Mouse (Mus musculus): ENCODE measurements at regions not wholly inside any gene's neighbourhood (a gene's known extent, or its start where the extent isn't known, plus 50 kb on each side); places are given as distances from the start of the nearest gene placed in this dataset.
"Not testable (repeated sequence)": the region's sequence is repeated elsewhere in the genome, so short reads cannot be mapped to it uniquely, and the experiment has no call there.

DNA sequence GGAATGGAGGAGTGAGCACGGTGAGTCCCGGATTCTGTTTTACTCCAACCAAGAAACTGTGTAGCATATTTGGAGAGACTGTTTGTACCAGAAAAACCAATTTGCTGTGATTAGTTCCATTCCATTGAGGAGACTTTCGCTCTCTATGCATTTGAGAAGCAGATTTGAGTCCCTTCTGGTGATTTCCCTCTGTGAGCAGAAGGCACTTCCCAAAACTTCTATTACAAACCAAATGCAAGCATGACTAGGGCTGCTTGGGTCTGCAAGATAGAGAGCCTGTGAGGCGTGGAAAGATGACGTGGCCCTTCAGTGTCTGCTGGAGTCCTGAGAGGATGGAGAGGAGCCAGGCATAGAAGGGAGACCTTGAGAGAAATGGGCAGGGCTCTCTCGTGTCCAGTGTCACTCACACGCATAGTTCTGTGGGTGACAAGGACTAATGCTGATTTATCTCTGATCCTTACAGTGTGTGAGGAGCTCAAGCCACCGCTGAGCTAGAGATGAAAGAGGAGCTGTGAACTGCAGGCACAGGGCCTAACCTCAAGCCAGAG, 153.7 kb upstream of the Map1b start:
- no peak overlapping the region for H3K4me2 ChIP-seq
- no peak overlapping the region for H3K27ac ChIP-seq
- H3K9ac ChIP-seq = no peak overlapping the region
- H3K27me3 ChIP-seq = no peaks in the 10 kb centered on the region
- 53% methylated on average over 8 of the region's 8 CpGs for WGBS
- 0 out of 2 replicates have a peak, but pooled peaks have one; percentile 22 for ATAC-seq (replicated peaks; ENCODE audit: insufficient number of reproducible peaks, insufficient read depth, low FRiP score, low read depth)
- H3K9me3 ChIP-seq (replicated peaks) = no peaks in the 10 kb centered on the region
- no peaks in the 10 kb centered on the region for H3K36me3 ChIP-seq
- H3K4me1 ChIP-seq (replicated peaks) = peaks cover 11% of the 10 kb centered on the region
- no peak overlapping the region for H3K4me3 ChIP-seq

DNA sequence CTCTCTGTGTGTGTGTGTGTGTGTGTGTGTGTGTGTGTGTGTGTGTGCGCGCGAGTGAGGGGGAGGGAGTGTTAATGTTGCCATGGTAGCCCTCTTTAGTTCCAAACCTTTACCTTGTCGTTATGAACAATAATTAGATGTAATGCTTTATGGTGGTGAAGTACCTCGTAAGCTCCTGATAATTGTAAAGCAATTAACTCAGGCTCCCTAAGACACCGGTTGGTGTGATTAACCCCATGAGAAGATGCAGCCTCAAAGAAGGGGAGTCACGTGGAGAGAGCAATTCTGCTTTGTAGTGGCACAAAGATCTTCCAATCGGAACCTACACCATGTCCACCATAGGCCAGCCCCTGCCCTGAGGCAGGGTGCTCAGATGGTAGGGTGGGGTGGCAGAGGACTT, 152.3 kb upstream of the Map1b start:
- no peak for ATAC-seq (replicated peaks; ENCODE audit: insufficient number of reproducible peaks, insufficient read depth, low FRiP score, low read depth)
- H3K4me2 ChIP-seq = no peak overlapping the region

DNA sequence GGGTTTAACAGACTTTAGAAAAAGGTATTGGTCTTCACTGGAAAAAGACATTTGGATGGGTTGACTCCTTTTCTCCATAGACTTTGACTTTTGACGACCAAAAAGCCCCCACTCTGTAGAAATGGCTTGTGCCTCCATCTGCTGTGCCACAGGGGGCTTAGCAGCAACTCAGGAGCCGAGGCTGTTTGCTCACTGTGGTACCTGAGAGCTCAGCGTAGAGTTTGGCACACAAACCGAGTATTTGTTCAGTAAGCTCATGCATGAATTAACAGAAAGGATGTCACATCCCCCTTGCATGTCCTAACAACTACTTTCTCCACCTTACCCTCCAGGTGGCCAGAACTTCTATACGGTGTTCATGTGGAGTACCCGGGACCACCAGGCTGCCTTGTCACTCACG, 149.7 kb upstream of the Map1b start:
- H3K4me1 ChIP-seq (replicated peaks) = 0 out of 2 replicates have a peak, but pooled peaks cover 4% of the 10 kb centered on the region
- H3K27ac ChIP-seq = no peak overlapping the region
- no peak for ATAC-seq (replicated peaks; ENCODE audit: insufficient number of reproducible peaks, insufficient read depth, low FRiP score, low read depth)
- no peaks in the 10 kb centered on the region for H3K9me3 ChIP-seq (replicated peaks)
- no peak overlapping the region for H3K4me3 ChIP-seq
- H3K9ac ChIP-seq = no peak overlapping the region
- WGBS = 74% methylated on average over 7 of the region's 7 CpGs
- no peaks in the 10 kb centered on the region for H3K27me3 ChIP-seq
- no peak overlapping the region for H3K4me2 ChIP-seq
- H3K36me3 ChIP-seq = no peaks in the 10 kb centered on the region

More for the DNA sequence above, 152.3 kb upstream of the Map1b start:
- Histone ChIP-seq H3K27ac (no peak overlapping the region), H3K4me3 (no peak overlapping the region), H3K9ac (no peak overlapping the region), H3K4me1 (replicated peaks) (peaks cover 11% of the 10 kb centered on the region), H3K36me3 (no peaks in the 10 kb centered on the region), H3K9me3 (replicated peaks) (no peaks in the 10 kb centered on the region), H3K27me3 (no peaks in the 10 kb centered on the region)
- WGBS = 78% methylated on average over 8 of the region's 8 CpGs

DNA sequence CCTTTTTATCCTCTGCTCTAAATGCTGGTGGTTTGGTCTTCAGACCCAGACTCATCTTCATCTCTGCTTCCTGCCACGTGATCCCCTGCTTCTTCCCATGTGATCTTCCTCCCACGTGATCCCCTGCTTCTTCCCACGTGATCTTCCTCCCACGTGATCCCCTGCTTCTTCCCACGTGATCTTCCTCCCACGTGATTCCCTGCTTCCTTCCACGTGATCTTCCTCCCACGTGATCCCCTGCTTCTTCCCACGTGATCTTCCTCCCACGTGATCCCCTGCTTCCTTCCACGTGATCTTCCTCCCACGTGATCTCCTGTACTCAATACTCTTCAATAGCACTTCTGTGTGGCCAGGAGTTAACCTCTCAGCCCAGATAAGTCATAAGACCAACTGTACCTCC, 147.1 kb upstream of the Map1b start:
- H3K4me3 ChIP-seq; H3K27ac ChIP-seq; ATAC-seq (replicated peaks; ENCODE audit: insufficient number of reproducible peaks, insufficient read depth, low FRiP score, low read depth); H3K36me3 ChIP-seq; H3K4me1 ChIP-seq (replicated peaks); H3K4me2 ChIP-seq; H3K9me3 ChIP-seq (replicated peaks); H3K27me3 ChIP-seq; H3K9ac ChIP-seq: not testable (repeated sequence)
- 79% methylated on average over 12 of the region's 12 CpGs for WGBS

DNA sequence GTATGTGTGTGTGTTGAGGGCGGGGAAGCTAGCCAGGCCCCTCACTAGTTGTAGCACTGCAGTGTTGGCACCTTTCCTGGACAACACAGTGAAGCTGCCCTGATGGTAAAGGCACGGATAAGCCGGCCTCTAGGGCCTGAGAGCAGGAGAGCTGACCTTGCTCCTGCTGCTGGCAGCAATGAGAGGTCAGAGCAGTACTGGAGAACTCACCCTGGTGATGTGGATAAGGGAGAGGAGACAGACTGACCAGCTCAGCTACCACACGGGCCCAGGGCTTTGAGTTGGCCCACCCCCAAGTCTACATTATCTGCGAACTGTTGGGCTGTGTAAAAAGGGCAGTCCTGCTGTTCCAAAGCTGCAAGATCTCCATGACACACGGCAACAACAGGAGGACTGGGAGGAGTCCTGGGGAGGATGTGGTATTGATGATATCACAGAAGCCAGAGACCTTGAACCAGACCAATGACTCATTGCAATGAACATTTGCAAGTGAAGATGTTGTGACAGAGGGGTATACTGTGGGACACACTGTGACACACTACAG, 131.4 kb upstream of the Map1b start:
- Histone ChIP-seq H3K27me3 (no peaks in the 10 kb centered on the region), H3K4me1 (replicated peaks) (peaks cover 15% of the 10 kb centered on the region), H3K9ac (no peak overlapping the region), H3K9me3 (replicated peaks) (no peaks in the 10 kb centered on the region), H3K36me3 (no peaks in the 10 kb centered on the region), H3K27ac (0 out of 2 replicates have a peak overlapping the region, but pooled peaks have one; percentile 13), H3K4me3 (no peak overlapping the region), H3K4me2 (no peak overlapping the region)
- ATAC-seq (replicated peaks; ENCODE audit: insufficient number of reproducible peaks, insufficient read depth, low FRiP score, low read depth) = peak; percentile 38; the same call in 1 of the 2 replicates
- 28% methylated on average over 6 of the region's 6 CpGs for WGBS

DNA sequence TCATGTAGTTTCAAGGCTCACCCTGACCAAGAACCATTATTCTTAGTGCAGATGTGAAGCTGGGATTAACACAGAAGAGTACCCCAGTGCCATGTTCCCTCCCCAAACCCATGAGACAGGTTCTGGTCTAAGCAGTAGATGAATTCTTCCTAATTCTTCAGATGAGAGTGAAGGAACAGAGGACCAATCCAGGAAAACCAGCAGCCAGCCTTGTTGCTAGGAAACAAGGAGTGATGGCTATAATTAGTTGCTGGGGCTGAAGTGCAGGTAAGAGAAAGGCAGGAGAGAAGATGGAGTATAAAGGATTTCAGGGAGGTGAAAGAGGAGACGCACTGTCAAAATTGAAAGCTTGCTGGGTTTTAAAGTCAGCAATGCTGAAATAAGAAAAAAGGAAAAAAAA, 128.4 kb upstream of the Map1b start:
- H3K36me3 ChIP-seq = no peaks in the 10 kb centered on the region
- H3K4me3 ChIP-seq = no peak overlapping the region
- no peaks in the 10 kb centered on the region for H3K27me3 ChIP-seq
- peaks cover 23% of the 10 kb centered on the region for H3K4me1 ChIP-seq (replicated peaks)
- WGBS = 84% methylated on average over 1 of the region's 1 CpGs
- ATAC-seq (replicated peaks; ENCODE audit: insufficient number of reproducible peaks, insufficient read depth, low FRiP score, low read depth) = no peak
- no peak overlapping the region for H3K27ac ChIP-seq
- no peaks in the 10 kb centered on the region for H3K9me3 ChIP-seq (replicated peaks)
- no peak overlapping the region for H3K4me2 ChIP-seq
- no peak overlapping the region for H3K9ac ChIP-seq

DNA sequence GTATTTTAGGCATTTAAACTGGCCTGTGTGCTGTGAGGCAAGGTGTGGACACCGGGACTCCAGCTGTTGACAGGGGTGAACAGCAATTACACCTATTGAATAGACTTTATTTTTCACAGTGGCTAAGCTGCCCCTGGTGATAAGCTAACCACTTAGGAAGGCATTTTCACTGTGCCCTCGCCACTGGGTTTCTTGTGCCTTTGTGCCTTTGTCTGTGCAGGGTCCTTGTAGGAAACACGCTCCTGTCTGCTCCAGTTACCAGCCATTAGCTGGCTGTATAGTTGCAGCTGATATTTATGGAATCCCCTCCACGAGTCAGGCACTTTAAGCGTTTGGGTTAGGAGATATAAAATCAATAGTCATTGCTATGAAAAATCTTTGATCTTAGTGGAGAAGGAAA, 126.5 kb upstream of the Map1b start:
- Histone ChIP-seq H3K4me1 (replicated peaks) (peaks cover 22% of the 10 kb centered on the region), H3K4me3 (no peak overlapping the region), H3K9ac (no peak overlapping the region), H3K9me3 (replicated peaks) (no peaks in the 10 kb centered on the region), H3K36me3 (no peaks in the 10 kb centered on the region), H3K4me2 (no peak overlapping the region), H3K27ac (peak overlapping the region; percentile 42), H3K27me3 (no peaks in the 10 kb centered on the region)
- 31% methylated on average over 5 of the region's 5 CpGs for WGBS
- ATAC-seq (replicated peaks; ENCODE audit: insufficient number of reproducible peaks, insufficient read depth, low FRiP score, low read depth) = no peak

DNA sequence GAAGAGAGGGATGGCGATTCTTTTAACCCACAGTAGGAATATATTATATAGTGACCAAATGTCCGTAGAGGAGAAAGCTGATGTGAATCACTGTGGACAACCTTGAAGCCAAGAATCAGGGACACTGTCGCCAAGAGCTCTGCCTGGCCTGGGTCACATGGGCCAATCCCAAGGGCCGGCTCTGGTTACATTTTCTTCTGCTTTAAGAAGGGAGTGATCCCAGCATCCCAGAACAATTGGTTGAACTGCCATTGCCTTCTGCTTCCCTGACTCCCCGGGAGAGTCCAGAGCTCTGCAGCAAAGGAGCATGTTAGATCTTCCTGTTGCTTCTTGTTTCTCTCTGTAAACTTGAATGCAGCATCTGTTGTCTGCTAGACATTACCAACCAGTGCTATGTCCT, 126.0 kb upstream of the Map1b start:
- Histone ChIP-seq H3K9me3 (replicated peaks) (no peaks in the 10 kb centered on the region), H3K36me3 (no peaks in the 10 kb centered on the region), H3K4me1 (replicated peaks) (peaks cover 17% of the 10 kb centered on the region), H3K27ac (no peak overlapping the region), H3K4me2 (no peak overlapping the region), H3K9ac (no peak overlapping the region), H3K4me3 (no peak overlapping the region), H3K27me3 (no peaks in the 10 kb centered on the region)
- 42% methylated on average over 5 of the region's 5 CpGs for WGBS
- ATAC-seq (replicated peaks; ENCODE audit: insufficient number of reproducible peaks, insufficient read depth, low FRiP score, low read depth) = no peak

DNA sequence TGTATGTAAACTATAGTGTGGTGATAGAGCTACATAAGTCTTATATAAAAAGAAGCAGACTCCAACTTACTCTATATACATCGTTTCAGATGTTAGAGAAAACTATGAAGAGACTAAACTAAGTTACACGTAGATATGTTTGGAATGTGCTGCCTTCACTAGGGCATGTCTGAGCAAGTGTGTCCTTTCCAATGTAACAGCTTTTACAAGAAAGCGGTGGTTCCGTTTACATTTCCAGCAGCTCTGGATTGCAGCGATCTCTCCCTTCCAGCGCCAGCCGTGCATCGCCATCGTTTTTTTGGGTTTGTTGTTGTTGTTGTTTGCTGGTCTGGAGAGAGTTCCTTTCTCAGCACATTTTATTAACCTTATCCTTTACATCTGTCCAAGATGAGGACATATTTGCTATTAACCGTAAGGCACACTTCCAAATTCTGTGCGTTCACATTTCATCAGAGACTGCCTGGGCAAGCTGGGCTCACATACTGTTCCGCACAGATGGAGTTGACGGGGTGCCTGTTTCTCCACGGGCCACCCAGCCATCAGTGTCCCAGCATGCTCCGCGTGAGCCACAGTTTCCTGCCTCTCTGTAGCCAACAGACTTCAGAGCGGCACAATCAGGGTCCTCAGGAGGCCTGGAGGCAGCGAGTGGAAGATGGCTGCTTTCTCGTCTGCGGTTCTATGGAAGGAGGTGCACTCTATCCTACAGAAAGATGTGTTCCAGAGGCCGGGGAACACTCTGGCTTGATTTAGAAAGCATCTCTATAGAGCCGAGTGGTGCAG, 125.2 kb upstream of the Map1b start:
- Histone ChIP-seq H3K27ac (no peak overlapping the region), H3K4me1 (replicated peaks) (peaks cover 15% of the 10 kb centered on the region), H3K9me3 (replicated peaks) (no peaks in the 10 kb centered on the region), H3K36me3 (no peaks in the 10 kb centered on the region), H3K4me3 (no peak overlapping the region), H3K4me2 (no peak overlapping the region), H3K9ac (no peak overlapping the region), H3K27me3 (no peaks in the 10 kb centered on the region)
- WGBS = 75% methylated on average over 22 of the region's 22 CpGs
- no peak for ATAC-seq (replicated peaks; ENCODE audit: insufficient number of reproducible peaks, insufficient read depth, low FRiP score, low read depth)

DNA sequence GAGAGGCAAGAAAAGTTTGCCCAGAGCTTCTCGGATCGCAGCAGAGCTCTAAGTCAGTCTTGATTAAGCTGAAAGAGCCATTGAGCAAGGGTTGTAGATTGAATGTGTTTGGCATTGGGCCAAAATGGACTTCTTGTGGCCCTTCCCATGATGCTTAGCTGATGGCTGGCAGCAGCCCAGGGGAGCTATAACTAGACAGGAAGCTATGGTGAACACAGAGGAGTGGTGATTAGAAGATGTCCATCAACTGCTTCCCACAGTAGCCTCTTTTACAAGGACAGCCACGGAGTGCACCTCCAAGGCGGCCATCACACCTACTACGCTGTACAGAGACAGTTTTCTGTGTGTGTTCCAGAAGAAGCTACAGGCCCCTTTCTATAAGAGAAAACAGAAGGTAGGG, 116.4 kb upstream of the Map1b start:
- no peak; the same call in 1 of the 2 replicates for ATAC-seq (replicated peaks; ENCODE audit: insufficient number of reproducible peaks, insufficient read depth, low FRiP score, low read depth)
- H3K27ac ChIP-seq = no peak overlapping the region
- H3K27me3 ChIP-seq = no peaks in the 10 kb centered on the region
- H3K4me1 ChIP-seq (replicated peaks) = peaks cover 9% of the 10 kb centered on the region
- H3K4me2 ChIP-seq = no peak overlapping the region
- no peaks in the 10 kb centered on the region for H3K9me3 ChIP-seq (replicated peaks)
- 44% methylated on average over 5 of the region's 5 CpGs for WGBS
- no peaks in the 10 kb centered on the region for H3K36me3 ChIP-seq
- no peak overlapping the region for H3K4me3 ChIP-seq
- no peak overlapping the region for H3K9ac ChIP-seq

DNA sequence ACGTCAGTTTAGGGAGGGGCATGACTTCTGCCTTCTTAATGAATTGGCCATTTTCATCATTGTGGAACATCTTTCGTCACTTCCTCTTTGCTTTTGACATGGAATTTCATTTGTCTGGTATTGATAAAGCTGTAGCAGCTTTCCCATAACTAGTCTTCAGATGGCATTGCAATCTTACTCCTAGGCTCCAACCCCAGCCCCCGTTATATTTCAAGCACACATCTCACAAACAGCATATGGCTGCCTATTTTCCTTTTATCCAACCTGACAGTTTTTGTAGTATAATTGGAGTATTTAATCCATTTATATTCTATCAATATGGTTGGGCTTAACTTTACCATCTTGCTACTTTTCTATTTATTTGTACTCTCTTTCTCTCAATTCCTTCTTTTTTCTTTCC, 114.5 kb upstream of the Map1b start:
- no peak for ATAC-seq (replicated peaks; ENCODE audit: insufficient number of reproducible peaks, insufficient read depth, low FRiP score, low read depth)
- peaks cover 9% of the 10 kb centered on the region for H3K4me1 ChIP-seq (replicated peaks)

DNA sequence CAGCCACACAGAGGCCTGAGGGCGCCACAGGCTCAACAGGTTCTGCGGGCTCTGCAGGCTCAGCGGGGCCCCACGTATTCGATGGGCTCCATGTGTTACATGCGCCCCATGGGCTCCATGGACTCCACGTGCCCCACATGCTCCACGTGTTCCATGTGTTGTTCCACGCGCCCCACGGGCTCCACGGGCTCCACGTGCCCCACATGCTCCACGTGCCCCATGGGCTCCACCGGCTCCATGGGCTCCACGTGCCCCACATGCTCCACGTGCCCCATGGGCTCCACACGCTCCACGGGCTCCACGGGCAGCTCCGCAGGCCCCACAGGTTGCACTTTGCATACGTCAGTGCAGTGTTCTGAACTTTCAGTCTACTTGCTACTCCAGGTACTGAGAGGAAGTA, 114.0 kb upstream of the Map1b start:
- peaks cover 9% of the 10 kb centered on the region for H3K4me1 ChIP-seq (replicated peaks)
- no peak overlapping the region for H3K9ac ChIP-seq
- H3K27me3 ChIP-seq = no peaks in the 10 kb centered on the region
- no peaks in the 10 kb centered on the region for H3K9me3 ChIP-seq (replicated peaks)
- 90% methylated on average over 22 of the region's 22 CpGs for WGBS
- no peak overlapping the region for H3K4me2 ChIP-seq
- no peak overlapping the region for H3K27ac ChIP-seq
- H3K36me3 ChIP-seq = no peaks in the 10 kb centered on the region
- no peak for ATAC-seq (replicated peaks; ENCODE audit: insufficient number of reproducible peaks, insufficient read depth, low FRiP score, low read depth)
- H3K4me3 ChIP-seq = no peak overlapping the region

More for the DNA sequence above, 114.5 kb upstream of the Map1b start:
- 80% methylated on average over 3 of the region's 3 CpGs for WGBS
- no peak overlapping the region for H3K4me3 ChIP-seq
- H3K36me3 ChIP-seq = no peaks in the 10 kb centered on the region
- no peaks in the 10 kb centered on the region for H3K9me3 ChIP-seq (replicated peaks)
- H3K4me2 ChIP-seq = no peak overlapping the region
- H3K27ac ChIP-seq = no peak overlapping the region
- H3K27me3 ChIP-seq = no peaks in the 10 kb centered on the region
- no peak overlapping the region for H3K9ac ChIP-seq

Data from heart, embryonic 15.5 days (tissue).